Mouse (Mus musculus): ENCODE results near the gene Tnnc1. TPM values are rescaled to one million over a fixed set of nuclear protein-coding genes. Genes with fewer than 3 reads are reported as not detected.

Gene Tnnc1
- total RNA-seq (2021), result 1,000 to 10,000 TPM; 5,748 to 6,764 TPM
- long read RNA-seq, experiment 1, transcript Tnnc1-203 (6 exons, 584 nt), result minor isoform, 66 of 8,666 reads
- long read RNA-seq, experiment 1, transcript Tnnc1-202 (6 exons, 721 nt), result major isoform, 8,364 of 8,666 reads
- long read RNA-seq, experiment 1, partial matches to known transcripts, result 164 of 8,666 reads
- long read RNA-seq, experiment 1, other reads (novel, unspliced or antisense), result 69 of 8,666 reads
- long read RNA-seq, experiment 2, transcript Tnnc1-203 (6 exons, 584 nt), result minor isoform, 49 of 6,094 reads
- long read RNA-seq, experiment 2, transcript Tnnc1-202 (6 exons, 721 nt), result major isoform, 5,877 of 6,094 reads
- long read RNA-seq, experiment 2, partial matches to known transcripts, result 116 of 6,094 reads
- long read RNA-seq, experiment 2, other reads (novel, unspliced or antisense), result 50 of 6,094 reads

GRCm38 (mm10) chr14:31208084-31208483 is at the start of gene Tnnc1:
Gene Tnnc1 (plus strand): TSS chr14:31208312.
- peak; percentile 66 to 75 for DNase-seq

GRCm38 (mm10) chr14:31160196-31161150 is 47.6 kb upstream of the Tnnc1 start:
- DNase-seq, result no peak

- DNase-seq, result no peak
These were observed 46.9 kb upstream of the Tnnc1 start for GRCm38 (mm10) chr14:31161191-31161590.

- DNase-seq, result no peak
These were observed 46.5 kb upstream of the Tnnc1 start for GRCm38 (mm10) chr14:31161638-31162037.

- peak; percentile 62 to 76 for DNase-seq
These were observed 44.0 kb upstream of the Tnnc1 start for GRCm38 (mm10) chr14:31164067-31164466.

- peak in 1 of 2 experiments; percentile 74 for DNase-seq
These were observed 43.1 kb upstream of the Tnnc1 start for GRCm38 (mm10) chr14:31165010-31165409.

- no peak for DNase-seq
These were observed 42.7 kb upstream of the Tnnc1 start for GRCm38 (mm10) chr14:31165458-31165857.

- DNase-seq, result peak in 1 of 2 experiments; percentile 75
These were observed 42.0 kb upstream of the Tnnc1 start for GRCm38 (mm10) chr14:31165991-31166630.

GRCm38 (mm10) chr14:31166827-31167226 is 41.3 kb upstream of the Tnnc1 start:
- DNase-seq, result no peak

GRCm38 (mm10) chr14:31168425-31168824 is 39.7 kb upstream of the Tnnc1 start, which contains the start of gene Stab1:
Gene Stab1 (minus strand): TSS chr14:31168641.
- DNase-seq, result peak; percentile 70 to 87

GRCm38 (mm10) chr14:31169508-31169907 is 38.6 kb upstream of the Tnnc1 start:
- DNase-seq, result no peak

GRCm38 (mm10) chr14:31170963-31171362 is 37.1 kb upstream of the Tnnc1 start:
- DNase-seq, result no peak

- DNase-seq, result no peak
These were observed 36.7 kb upstream of the Tnnc1 start for GRCm38 (mm10) chr14:31171386-31171785.

GRCm38 (mm10) chr14:31171821-31172220 is 36.3 kb upstream of the Tnnc1 start:
- no peak for DNase-seq

GRCm38 (mm10) chr14:31172781-31173455 is 35.2 kb upstream of the Tnnc1 start:
- DNase-seq, result peak in 1 of 2 experiments; percentile 76

- no peak for DNase-seq
These were observed 34.6 kb upstream of the Tnnc1 start for GRCm38 (mm10) chr14:31173537-31173936.

- no peak for DNase-seq
These were observed 30.8 kb upstream of the Tnnc1 start for GRCm38 (mm10) chr14:31177287-31177686.

GRCm38 (mm10) chr14:31177715-31178114 is 30.4 kb upstream of the Tnnc1 start:
- no peak for DNase-seq

- no peak for DNase-seq
These were observed 28.3 kb upstream of the Tnnc1 start for GRCm38 (mm10) chr14:31179677-31180365.

- no peak for DNase-seq
These were observed 26.6 kb upstream of the Tnnc1 start for GRCm38 (mm10) chr14:31181512-31181911.

GRCm38 (mm10) chr14:31182786-31183290 is 25.3 kb upstream of the Tnnc1 start:
- peak in 1 of 2 experiments; percentile 78 for DNase-seq
